Mouse (Mus musculus) MEL-GATA-1-ER (cell line): ENCODE measurements around the gene Fyn.

Source experiments
- DNase-seq: peaks from one replicate; pipeline ENCODE4 v3.0.0-alpha.2; 2012; ENCODE audit warnings: low read depth; ENCODE audit errors: extremely low read depth

Fyn gene

DNA sequence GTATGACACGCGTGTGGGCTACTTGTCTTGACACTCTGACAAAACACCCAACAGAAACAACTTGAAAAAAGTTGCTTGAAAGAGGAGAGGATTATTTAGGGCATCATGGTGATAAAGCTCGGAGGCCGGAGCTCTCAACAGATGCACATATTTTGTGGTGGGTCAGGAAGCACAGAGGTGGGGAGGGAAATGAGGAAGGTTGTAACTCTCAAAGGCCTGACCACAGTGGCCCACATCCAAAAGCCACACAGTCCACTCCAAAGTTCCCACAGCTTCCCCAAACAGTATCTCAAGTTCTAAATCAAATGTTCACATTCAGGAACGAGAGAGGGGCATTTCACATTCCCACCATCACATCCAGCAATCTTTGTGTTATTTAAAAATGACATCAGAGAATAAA lies 232.4 kb downstream of the Fyn start:
- no peak for DNase-seq

DNA sequence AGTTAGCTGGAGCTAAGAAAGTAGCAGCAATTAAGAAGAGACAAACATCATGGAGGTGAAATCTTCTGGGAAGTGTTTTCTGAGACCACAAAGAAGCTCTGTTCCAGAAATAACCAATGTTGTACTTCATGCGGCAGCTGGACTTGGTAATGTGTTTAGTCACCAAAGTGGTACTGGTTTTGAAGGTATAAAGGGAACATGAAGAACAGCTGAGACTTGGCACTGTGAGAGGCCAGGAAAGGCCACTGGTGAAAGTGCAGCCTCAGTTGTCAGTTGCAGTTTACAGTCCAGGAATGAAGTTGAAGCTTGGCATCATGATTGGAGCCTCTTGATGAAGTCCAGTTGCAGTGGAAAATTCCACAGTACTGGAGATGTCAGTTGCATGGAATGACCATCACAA lies 237.8 kb downstream of the Fyn start:
- DNase-seq, result no peak

DNA sequence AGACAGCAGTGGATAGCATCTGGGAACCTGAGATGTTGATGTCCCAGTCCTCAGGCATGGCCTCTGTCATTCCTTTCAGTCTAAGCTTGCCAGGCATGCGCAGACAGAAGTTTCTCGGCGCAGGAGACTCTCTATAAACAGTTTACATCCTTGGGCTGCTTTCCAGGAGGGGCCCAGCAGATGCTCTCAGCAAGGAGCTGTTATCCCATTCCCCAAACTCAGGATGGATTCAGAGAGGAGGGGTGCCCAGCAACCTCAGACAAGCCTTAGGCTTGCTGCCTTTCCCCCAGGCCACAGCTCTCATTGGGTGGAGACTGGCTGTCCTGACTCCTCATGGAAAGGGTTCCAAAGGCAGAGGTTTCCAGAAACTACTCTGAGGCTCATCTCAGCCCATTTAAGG lies 242.6 kb downstream of the Fyn start:
- no peak for DNase-seq

DNA sequence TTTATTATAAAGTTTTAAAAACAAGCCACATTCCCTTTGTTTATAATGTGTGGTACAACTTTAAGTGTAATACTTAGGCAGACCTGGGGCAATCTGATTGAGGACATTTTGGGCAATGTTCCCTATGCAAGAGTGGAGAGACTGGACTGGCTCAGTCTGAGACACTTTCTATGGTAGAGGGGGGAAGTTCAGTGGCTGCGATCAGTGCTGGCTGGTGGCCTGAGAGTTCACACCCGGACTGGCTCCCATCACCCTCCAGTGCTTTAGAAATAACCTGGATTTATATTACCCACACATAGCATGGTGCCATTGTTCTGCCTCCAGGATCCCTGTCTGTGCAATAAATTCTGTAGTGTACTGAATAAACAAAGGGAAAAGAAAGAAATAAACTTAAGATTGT lies 243.5 kb downstream of the Fyn start:
- DNase-seq, result no peak

DNA sequence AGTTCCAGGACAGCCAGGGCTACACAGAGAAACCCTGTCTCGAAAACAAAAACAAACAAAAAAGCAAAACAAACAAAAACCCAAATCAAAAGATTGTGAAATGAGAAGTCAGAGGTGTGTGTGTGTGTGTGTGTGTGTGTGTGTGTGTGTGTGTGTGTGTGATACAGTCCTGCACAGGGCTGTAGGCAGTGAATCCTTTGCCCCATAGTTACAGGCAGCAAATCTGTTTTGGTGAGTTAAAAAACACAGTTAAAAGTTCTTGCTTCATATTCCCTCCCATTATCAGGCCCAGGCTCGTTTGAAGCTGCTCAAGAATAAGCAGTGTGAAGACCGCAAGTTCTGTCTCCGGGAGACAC lies 244.0 kb downstream of the Fyn start, which contains the start of gene Traf3ip2:
Traf3ip2 (plus strand) TSS at position 302 of the 356 bp plus-strand sequence.
- no peak for DNase-seq

DNA sequence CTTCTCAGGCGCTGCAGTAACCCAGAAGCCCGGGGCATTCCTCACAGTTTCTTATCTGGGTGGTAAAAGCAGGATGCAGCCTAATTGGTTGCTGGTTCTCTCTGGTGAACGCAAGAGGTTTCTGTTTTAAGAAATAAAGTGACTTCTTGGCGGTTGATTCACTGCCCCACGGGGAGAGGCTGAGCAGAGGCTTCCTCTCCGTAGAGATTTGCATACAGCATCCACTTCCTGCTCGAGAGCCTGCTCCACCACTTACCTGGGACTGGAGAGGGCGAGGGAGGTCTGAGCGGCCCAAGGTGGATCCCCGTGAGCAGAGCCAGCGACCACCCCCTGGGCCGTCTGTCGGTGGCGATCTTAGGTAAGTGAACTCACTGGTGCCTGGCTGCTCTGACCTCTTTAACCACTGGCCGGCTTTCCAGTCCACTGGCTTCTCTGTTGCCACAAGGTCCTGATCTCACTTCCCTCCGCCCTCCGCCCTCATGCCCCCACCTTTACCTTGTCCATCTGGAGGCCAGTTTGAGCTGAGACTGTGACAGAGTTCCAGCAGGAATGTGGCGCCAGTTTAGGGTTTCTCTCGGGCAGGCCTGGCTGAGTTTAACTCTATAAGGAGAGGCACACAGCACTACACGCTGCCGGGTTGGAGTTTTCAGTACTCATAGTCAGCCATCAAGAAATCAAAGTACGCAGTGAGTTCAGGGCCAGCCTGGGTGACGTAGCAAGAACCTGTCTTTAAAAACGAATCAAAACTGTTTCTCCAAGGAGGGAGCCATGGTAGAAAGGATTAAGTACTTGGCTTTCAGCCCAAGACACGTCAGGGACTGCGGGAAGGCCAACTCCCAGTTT lies 244.6 kb downstream of the Fyn start:
- DNase-seq, result peak; percentile 59

DNA sequence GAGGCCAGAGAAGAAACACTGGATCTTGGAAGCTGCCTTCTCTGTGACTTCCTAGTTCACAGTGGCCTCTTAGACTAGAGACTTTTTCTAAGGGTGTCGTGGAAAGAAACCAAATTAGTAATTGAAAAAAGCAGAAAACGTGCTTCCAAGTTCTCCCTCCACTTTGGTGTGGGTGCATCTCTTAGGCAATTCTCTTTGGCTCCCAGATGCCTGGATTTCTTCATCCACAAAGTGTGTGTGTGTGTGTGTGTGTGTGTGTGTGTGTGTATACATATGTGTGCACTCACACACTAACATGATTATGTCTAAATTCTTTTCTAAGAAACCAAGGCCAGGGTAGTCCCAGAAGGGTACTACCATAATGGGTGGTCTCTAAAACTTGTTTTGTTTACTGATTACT lies 245.3 kb downstream of the Fyn start:
- DNase-seq, result no peak

DNA sequence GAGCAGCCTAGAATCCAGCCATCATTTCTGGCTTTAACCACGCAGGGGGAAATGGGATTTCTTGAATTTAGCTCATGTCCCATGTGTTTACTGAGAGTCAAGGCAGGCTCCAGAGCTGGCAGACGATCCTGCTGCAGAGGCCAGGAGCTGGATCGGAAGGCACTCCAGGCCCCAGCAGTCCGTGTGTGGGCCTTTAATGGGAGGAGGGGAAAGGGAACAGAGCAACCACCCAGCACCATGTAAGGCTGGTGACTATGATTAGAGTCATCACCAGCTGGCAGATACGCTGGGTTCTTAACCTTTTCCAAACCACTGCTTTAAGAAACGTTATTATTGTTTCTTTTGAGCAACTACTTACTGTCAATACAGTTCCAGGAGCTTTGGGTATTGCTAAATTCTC lies 246.0 kb downstream of the Fyn start:
- DNase-seq, result no peak
